ENCODE assay signal across 17 mouse cellular contexts in the genomic region with DNA sequence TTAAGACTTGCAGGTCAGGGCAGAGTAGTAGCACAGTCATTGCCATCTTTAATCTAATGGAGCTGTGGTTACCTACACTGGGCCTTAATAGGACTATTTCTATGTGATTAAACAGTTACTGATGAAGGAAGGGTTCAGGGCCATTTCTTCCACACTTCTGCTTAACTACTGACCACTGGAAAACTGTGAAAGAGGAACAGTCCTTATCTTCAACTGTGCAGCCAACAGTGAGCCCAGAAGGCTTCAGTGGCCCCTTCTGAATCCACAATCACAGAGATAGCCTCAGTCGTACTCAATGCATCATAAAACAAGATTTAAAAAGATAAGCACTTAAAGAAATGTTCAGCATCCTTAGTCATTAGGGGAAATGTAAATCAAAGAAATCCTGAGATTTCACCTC.
"Had no signal": no experiment of that assay in that cellular context is flagged by ENCODE, and none has a peak within 500 bp of the region (broad histone marks: within the 10 kb centered on the region; RNA-seq: fewer than 3 reads in every experiment).

No protein-coding gene starts in this region.

- DNase-seq: left cerebral cortex, postnatal 4 days; liver; liver, embryonic 13.5 days; liver, postnatal 0 days; lung, adult 18-20 months; lung, adult 2 months; lung, embryonic 14.5 days; lung, postnatal 10 days; lung, postnatal 14 days; lung, postnatal 36 days; lung, postnatal 4 days; midbrain, embryonic 14.5 days had no signal

- ATAC-seq: liver, embryonic 12.5 days; liver, postnatal 0 days; lung, postnatal 0 days; midbrain, embryonic 13.5 days; midbrain, embryonic 15.5 days; midbrain, embryonic 16.5 days had no signal
